Mouse (Mus musculus) ES-Bruce4 (cell line): ENCODE data around the gene Stox2. TPM values are rescaled to one million over a fixed set of nuclear protein-coding genes. Genes with fewer than 3 reads are reported as not detected.
A peak's percentile ranks its signal among the peaks of the same experiment; 100 is the strongest.

ENCODE experiments used
- H3K27ac ChIP-seq: 2 replicates; pipeline ENCODE4 v1.5.1; 2012; ENCODE audit warnings: low read length, inconsistent platforms; ENCODE audit not compliant: insufficient read depth
- H3K27me3 ChIP-seq: 2 replicates; pipeline ENCODE4 v1.6.1; 2012; ENCODE audit warnings: mild to moderate bottlenecking, low read length, inconsistent platforms; ENCODE audit not compliant: control insufficient read depth, poor library complexity, insufficient read depth, severe bottlenecking
- H3K36me3 ChIP-seq: 2 replicates; pipeline ENCODE4 v1.6.1; 2012; ENCODE audit warnings: inconsistent platforms, mild to moderate bottlenecking, low read length, moderate library complexity; ENCODE audit not compliant: control insufficient read depth, poor library complexity, insufficient read depth, severe bottlenecking
- H3K4me1 ChIP-seq: one replicate; pipeline ENCODE4 v1.8.1; 2011; ENCODE audit warnings: low read length; ENCODE audit not compliant: control insufficient read depth, insufficient read depth
- H3K4me3 ChIP-seq: 2 replicates; pipeline ENCODE4 v1.5.1; 2011; ENCODE audit warnings: low read depth, mild to moderate bottlenecking, low read length
- H3K9ac ChIP-seq: 2 replicates; pipeline ENCODE4 v1.6.1; 2012; ENCODE audit warnings: low read depth, mild to moderate bottlenecking, inconsistent platforms; ENCODE audit not compliant: poor library complexity, severe bottlenecking
- H3K9me3 ChIP-seq: replicated peaks from 2 replicates; pipeline ENCODE4 v1.6.1; 2012; ENCODE audit warnings: mild to moderate bottlenecking, low read length, inconsistent platforms; ENCODE audit not compliant: control insufficient read depth, poor library complexity, insufficient read depth, severe bottlenecking
- CTCF ChIP-seq: IDR thresholded peaks from one replicate; pipeline ENCODE4 v1.8.1; 2011; ENCODE audit warnings: low read depth, low read length
- EP300 ChIP-seq: IDR thresholded peaks from 2 replicates; pipeline ENCODE4 v1.6.1; 2011; ENCODE audit warnings: low read depth, low read length; ENCODE audit not compliant: insufficient read depth
- POLR2A ChIP-seq: IDR thresholded peaks from one replicate; pipeline ENCODE4 v1.8.1; 2011; ENCODE audit warnings: low read length; ENCODE audit not compliant: insufficient read depth
- polyA plus RNA-seq: library from polyadenylated mRNA; stranded (reverse); fragments of >200 nt; gene quantifications from 2 replicates; pipeline ENCODE4 v1.2.4, GENCODE M21; 2011; ENCODE audit warnings: low read depth; ENCODE audit not compliant: missing spikeins, insufficient read depth, insufficient read length

Gene Stox2
- polyA plus RNA-seq, 1 experiment: 5.1 TPM

GRCm38 (mm10) chr8:47336433-47336832 is 109.7 kb downstream of the Stox2 start:
- Histone ChIP-seq H3K27me3 (no peaks in the 10 kb centered on the region), H3K4me1 (peaks cover 5% of the 10 kb centered on the region), H3K9ac (peak overlapping the region; percentile 62), H3K4me3 (peak overlapping the region; percentile 48), H3K36me3 (no peaks in the 10 kb centered on the region), H3K27ac (peak overlapping the region; percentile 96), H3K9me3 (no peaks in the 10 kb centered on the region)
- no peak for TF ChIP-seq CTCF
- TF ChIP-seq POLR2A: peak; percentile 33
- peak; percentile 75; the same call in 1 of the 2 replicates for TF ChIP-seq EP300

DNA sequence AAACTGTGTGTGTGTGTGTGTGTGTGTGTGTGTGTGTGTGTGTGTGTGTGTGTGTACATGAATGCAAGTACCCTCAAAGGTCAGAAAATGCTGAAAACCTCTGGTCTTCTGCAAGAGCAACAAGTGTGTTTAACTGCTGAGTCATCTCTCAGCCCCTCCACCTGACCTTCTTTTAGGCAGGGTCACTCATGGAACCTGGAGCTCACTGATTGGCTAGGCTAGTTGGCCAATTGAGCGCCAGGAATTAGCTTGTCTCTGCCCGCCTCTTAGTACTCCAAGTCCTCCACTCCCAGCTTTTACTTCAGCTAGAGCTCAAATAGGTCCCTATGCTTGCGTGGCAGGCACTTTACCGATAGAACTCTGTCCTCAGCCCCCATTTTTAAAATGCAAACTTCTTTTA is 110.2 kb downstream of the Stox2 start:
- Histone ChIP-seq H3K27me3 (no peaks in the 10 kb centered on the region), H3K9ac (peak overlapping the region; percentile 62), H3K9me3 (no peaks in the 10 kb centered on the region), H3K4me1 (peaks cover 5% of the 10 kb centered on the region), H3K4me3 (peak overlapping the region; percentile 48), H3K27ac (peak overlapping the region; percentile 96), H3K36me3 (no peaks in the 10 kb centered on the region)
- TF ChIP-seq POLR2A: peak; percentile 71
- no peak for TF ChIP-seq CTCF
- no peak for TF ChIP-seq EP300

DNA sequence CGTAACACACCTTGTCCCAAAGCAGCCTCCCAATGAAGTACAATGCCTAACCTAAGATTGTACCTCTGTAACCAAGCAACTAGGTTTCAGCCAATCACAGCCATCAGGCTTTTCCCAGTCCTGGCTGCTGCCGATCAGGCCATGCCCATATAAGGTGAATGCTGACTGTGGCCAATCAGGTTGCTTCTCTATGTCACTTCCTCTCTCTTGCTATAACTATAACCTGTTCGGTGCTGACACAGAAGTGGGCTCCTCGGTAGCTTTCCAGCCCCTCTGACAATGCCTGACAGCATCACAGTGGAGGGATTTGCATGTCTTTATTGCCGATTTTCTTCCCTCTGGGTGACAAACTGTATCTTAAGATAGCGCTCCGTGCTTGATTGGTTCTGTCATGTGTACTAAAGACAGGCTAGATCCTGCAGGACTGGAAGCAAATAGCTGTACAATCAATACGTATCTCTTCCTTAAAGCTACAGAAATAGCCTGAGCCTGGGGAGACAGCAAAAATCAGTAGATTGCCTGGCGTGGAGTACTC is 111.9 kb downstream of the Stox2 start:
- Histone ChIP-seq H3K27me3 (no peaks in the 10 kb centered on the region), H3K9me3 (no peaks in the 10 kb centered on the region), H3K4me1 (no peaks in the 10 kb centered on the region), H3K27ac (peak overlapping the region; percentile 85), H3K9ac (peak overlapping the region; percentile 62), H3K4me3 (peak overlapping the region; percentile 67), H3K36me3 (no peaks in the 10 kb centered on the region)
- TF ChIP-seq POLR2A (peak; percentile 81), EP300 (no peak)

- Histone ChIP-seq H3K36me3 (no peaks in the 10 kb centered on the region), H3K27me3 (no peaks in the 10 kb centered on the region), H3K9me3 (no peaks in the 10 kb centered on the region), H3K9ac (no peak overlapping the region), H3K27ac (no peak overlapping the region), H3K4me1 (no peaks in the 10 kb centered on the region), H3K4me3 (no peak overlapping the region)
- TF ChIP-seq EP300: no peak
- no peak for TF ChIP-seq CTCF
- no peak for TF ChIP-seq POLR2A
These were observed 113.2 kb downstream of the Stox2 start for GRCm38 (mm10) chr8:47332941-47333340.

DNA sequence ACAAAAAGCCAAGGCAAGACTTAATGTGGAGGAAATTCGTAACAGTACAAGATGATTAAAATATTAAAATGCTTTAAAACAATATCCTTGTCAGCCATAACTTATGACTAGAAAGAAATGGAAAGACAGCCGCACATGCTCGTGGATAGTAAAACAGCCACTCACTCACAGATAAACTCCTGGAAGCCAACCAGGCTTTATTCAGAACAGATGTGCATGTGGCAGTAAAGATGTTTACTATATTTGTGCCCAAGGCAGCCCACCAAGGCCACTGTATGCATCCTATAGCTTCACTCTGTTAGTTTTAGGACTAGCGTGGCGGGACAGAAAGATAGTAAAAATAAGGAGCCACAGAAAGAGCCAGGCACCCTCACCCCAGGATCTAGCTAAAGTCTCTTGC is 115.2 kb downstream of the Stox2 start:
- Histone ChIP-seq H3K4me3 (no peak overlapping the region), H3K27me3 (no peaks in the 10 kb centered on the region), H3K36me3 (no peaks in the 10 kb centered on the region), H3K4me1 (no peaks in the 10 kb centered on the region), H3K9ac (no peak overlapping the region), H3K27ac (no peak overlapping the region), H3K9me3 (no peaks in the 10 kb centered on the region)
- TF ChIP-seq POLR2A: no peak
- no peak for TF ChIP-seq EP300
- TF ChIP-seq CTCF: no peak

DNA sequence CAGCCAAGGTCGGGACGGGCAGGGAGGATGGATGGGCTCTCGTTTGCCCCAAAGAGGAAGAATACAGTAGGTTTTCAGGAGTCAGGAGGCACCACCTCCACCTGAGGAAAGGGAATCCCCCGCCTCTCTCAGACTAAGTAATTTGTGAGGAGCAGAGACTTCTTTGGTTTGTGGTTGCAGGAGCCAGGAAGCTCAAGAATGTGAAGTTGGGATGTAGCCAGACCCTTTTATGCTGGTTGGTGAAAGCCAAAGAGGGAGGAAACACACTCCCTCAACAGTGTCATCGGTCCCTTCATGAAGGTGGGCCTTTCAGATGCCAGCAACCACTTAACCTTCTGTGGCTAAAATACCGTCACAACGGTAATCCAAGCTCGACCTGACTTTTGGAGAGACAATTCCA is 119.8 kb downstream of the Stox2 start:
- H3K36me3 ChIP-seq: no peaks in the 10 kb centered on the region
- no peak overlapping the region for H3K9ac ChIP-seq
- no peak overlapping the region for H3K4me3 ChIP-seq
- H3K27me3 ChIP-seq: no peaks in the 10 kb centered on the region
- no peaks in the 10 kb centered on the region for H3K9me3 ChIP-seq
- H3K4me1 ChIP-seq: peaks cover 9% of the 10 kb centered on the region
- TF ChIP-seq CTCF (no peak), EP300 (no peak), POLR2A (no peak)
- H3K27ac ChIP-seq: no peak overlapping the region
